Mouse (Mus musculus) erythroblast, embryonic 14.5 days (primary cell): Measurements from ENCODE around the gene Sash3. TPM values are rescaled to one million over a fixed set of nuclear protein-coding genes. Genes with fewer than 3 reads are reported as not detected.

ENCODE experiments used
- H3K27me3 ChIP-seq: 2 replicates; pipeline ENCODE4 v1.6.1; 2012; ENCODE audit warnings: inconsistent platforms; ENCODE audit not compliant: control insufficient read depth
- H3K36me3 ChIP-seq: 2 replicates; pipeline ENCODE4 v1.6.1; 2012; ENCODE audit warnings: mild to moderate bottlenecking, inconsistent platforms; ENCODE audit not compliant: control insufficient read depth
- H3K4me1 ChIP-seq: 2 replicates; pipeline ENCODE4 v1.6.1; 2012; ENCODE audit warnings: inconsistent platforms; ENCODE audit not compliant: control insufficient read depth
- H3K4me3 ChIP-seq: replicated peaks from 2 replicates; pipeline ENCODE3; 2012; ENCODE audit warnings: moderate library complexity, mild to moderate bottlenecking, inconsistent platforms
- H3K9me3 ChIP-seq: 2 replicates; pipeline ENCODE4 v1.6.1; 2012; ENCODE audit warnings: low read length, inconsistent platforms, mixed read lengths; ENCODE audit not compliant: control insufficient read depth
- GATA1 ChIP-seq: IDR thresholded peaks from 2 replicates; pipeline ENCODE4 v1.6.1; 2012; ENCODE audit warnings: low read length, inconsistent platforms, mixed read lengths
- TAL1 ChIP-seq: IDR thresholded peaks from 3 replicates; pipeline ENCODE4 v1.6.1; 2012; ENCODE audit warnings: low read length, inconsistent platforms, mixed read lengths
- polyA plus RNA-seq: library from polyadenylated mRNA; stranded (reverse); fragments of >175 nt; gene quantifications from 2 replicates; pipeline ENCODE4 v1.2.3, GENCODE M21; 2012

Sash3 gene
- polyA plus RNA-seq, 1 experiment: 0.09 TPM

- H3K4me3 ChIP-seq: no peak overlapping the region
Measured at GRCm38 (mm10) chrX:48139368-48140285, 6.6 kb upstream of the Sash3 start.

GRCm38 (mm10) chrX:48140286-48140877, 5.9 kb upstream of the Sash3 start:
- no peak for TF ChIP-seq GATA1
- no peak for TF ChIP-seq TAL1
- Histone ChIP-seq H3K4me3 (no peak overlapping the region), H3K27me3 (no peaks in the 10 kb centered on the region), H3K4me1 (peaks cover 45% of the 10 kb centered on the region), H3K9me3 (no peaks in the 10 kb centered on the region), H3K36me3 (no peaks in the 10 kb centered on the region)

More at GRCm38 (mm10) chrX:48139368-48140285, 6.6 kb upstream of the Sash3 start:
- Histone ChIP-seq H3K4me1 (peaks cover 45% of the 10 kb centered on the region), H3K27me3 (no peaks in the 10 kb centered on the region), H3K9me3 (no peaks in the 10 kb centered on the region), H3K36me3 (no peaks in the 10 kb centered on the region)
- TF ChIP-seq GATA1 (no peak), TAL1 (no peak)

- Histone ChIP-seq H3K27me3 (no peaks in the 10 kb centered on the region), H3K4me3 (no peak overlapping the region), H3K4me1 (peaks cover 45% of the 10 kb centered on the region), H3K9me3 (no peaks in the 10 kb centered on the region), H3K36me3 (no peaks in the 10 kb centered on the region)
- TF ChIP-seq TAL1: no peak
- TF ChIP-seq GATA1: no peak
Measured at GRCm38 (mm10) chrX:48141481-48141880, 4.8 kb upstream of the Sash3 start.

GRCm38 (mm10) chrX:48143415-48144335, 2.6 kb upstream of the Sash3 start:
- Histone ChIP-seq H3K27me3 (no peaks in the 10 kb centered on the region), H3K9me3 (no peaks in the 10 kb centered on the region), H3K36me3 (no peaks in the 10 kb centered on the region), H3K4me1 (peaks cover 32% of the 10 kb centered on the region), H3K4me3 (peak overlapping the region; percentile 56)
- TF ChIP-seq TAL1 (no peak), GATA1 (no peak)

GRCm38 (mm10) chrX:48147226-48147625, 990 bp downstream of the Sash3 start:
- Histone ChIP-seq H3K9me3 (no peaks in the 10 kb centered on the region), H3K4me3 (no peak overlapping the region), H3K36me3 (no peaks in the 10 kb centered on the region), H3K27me3 (no peaks in the 10 kb centered on the region), H3K4me1 (peaks cover 6% of the 10 kb centered on the region)
- TF ChIP-seq TAL1 (no peak), GATA1 (no peak)

GRCm38 (mm10) chrX:48147741-48148186, 1.5 kb downstream of the Sash3 start:
- Histone ChIP-seq H3K4me1 (peaks cover 8% of the 10 kb centered on the region), H3K27me3 (no peaks in the 10 kb centered on the region), H3K4me3 (no peak overlapping the region), H3K36me3 (no peaks in the 10 kb centered on the region), H3K9me3 (no peaks in the 10 kb centered on the region)
- TF ChIP-seq TAL1 (no peak), GATA1 (no peak)

- TF ChIP-seq GATA1: no peak
- no peak for TF ChIP-seq TAL1
- H3K4me1 ChIP-seq: peaks cover 23% of the 10 kb centered on the region
- H3K27me3 ChIP-seq: no peaks in the 10 kb centered on the region
- no peak overlapping the region for H3K4me3 ChIP-seq
- no peaks in the 10 kb centered on the region for H3K9me3 ChIP-seq
- no peaks in the 10 kb centered on the region for H3K36me3 ChIP-seq
Measured at GRCm38 (mm10) chrX:48152106-48152505, 5.9 kb downstream of the Sash3 start.

- no peaks in the 10 kb centered on the region for H3K36me3 ChIP-seq
- no peak overlapping the region for H3K4me3 ChIP-seq
- no peaks in the 10 kb centered on the region for H3K27me3 ChIP-seq
- H3K9me3 ChIP-seq: no peaks in the 10 kb centered on the region
- peaks cover 23% of the 10 kb centered on the region for H3K4me1 ChIP-seq
- TF ChIP-seq GATA1: peak; percentile 60
- TF ChIP-seq TAL1: peak; percentile 72
Measured at GRCm38 (mm10) chrX:48153414-48153813, 7.2 kb downstream of the Sash3 start.

- no peaks in the 10 kb centered on the region for H3K9me3 ChIP-seq
- H3K27me3 ChIP-seq: no peaks in the 10 kb centered on the region
- no peak for TF ChIP-seq GATA1
- no peak for TF ChIP-seq TAL1
- peaks cover 23% of the 10 kb centered on the region for H3K4me1 ChIP-seq
- no peak overlapping the region for H3K4me3 ChIP-seq
- H3K36me3 ChIP-seq: no peaks in the 10 kb centered on the region
Measured at GRCm38 (mm10) chrX:48153949-48154348, 7.7 kb downstream of the Sash3 start.
